Mouse (Mus musculus): ENCODE data around the gene Mef2d.

DNA sequence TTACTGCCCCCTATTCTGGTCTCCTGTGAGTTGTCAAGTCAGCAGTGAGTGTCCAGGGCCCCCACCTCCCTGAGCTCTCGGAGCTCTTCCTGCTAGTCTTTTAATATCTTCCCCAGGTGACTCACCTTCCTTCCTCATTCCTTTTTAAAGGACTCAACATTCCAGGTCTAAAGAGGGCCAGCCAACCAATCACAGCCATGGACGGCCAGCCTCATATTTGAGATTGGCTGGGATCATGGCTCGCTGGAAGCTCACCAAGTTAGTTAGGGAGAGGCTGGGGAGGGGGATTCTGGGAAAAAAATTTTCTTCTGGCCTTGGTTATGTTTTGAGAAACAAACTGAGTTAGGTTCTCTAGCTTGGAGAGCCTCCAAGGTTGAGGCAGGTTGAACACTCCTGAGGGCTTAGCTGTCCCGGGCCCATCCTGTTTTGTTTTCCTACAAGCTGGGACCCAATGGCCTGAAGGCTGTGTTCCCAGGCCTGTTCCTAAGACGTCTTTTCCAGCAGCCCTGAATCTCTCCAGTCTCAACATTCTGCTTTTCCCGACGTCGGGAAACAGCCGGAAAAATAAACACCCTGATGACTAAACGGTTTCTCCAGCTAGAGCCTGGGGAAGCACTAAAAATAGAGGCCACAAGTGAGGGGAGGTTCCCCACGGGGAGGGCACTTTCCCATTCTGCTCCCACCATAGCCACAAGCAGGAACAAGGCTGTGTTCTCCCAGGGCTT, 1.8 kb upstream of the Mef2d start:
- no peak for TF ChIP-seq CTCF (IDR thresholded peaks at IDR 0.05; ENCODE audit: borderline replicate concordance, control insufficient read depth, extremely low read depth, insufficient read depth, low read length, poor library complexity)
- TF ChIP-seq POLR2A (IDR thresholded peaks at IDR 0.05; ENCODE audit: control insufficient read depth, extremely low read depth, insufficient read depth, low read length, poor library complexity), result no peak

All from thymus, adult 2 months (tissue).